Mouse (Mus musculus) stomach, embryonic 14.5 days (tissue): ENCODE measurements around the gene Bcar3. TPM values are rescaled to one million over a fixed set of nuclear protein-coding genes. Genes with fewer than 3 reads are reported as not detected.
"Not testable (repeated sequence)": the region's sequence is repeated elsewhere in the genome, so short reads cannot be mapped to it uniquely, and the experiment has no call there.

Experiments
- ATAC-seq: fragments of 200-750 bp; cut with Nextera tagmentation; 2 replicates; pipeline ENCODE4 v1.8.0; 2017; ENCODE audit warnings: low read depth, moderate TSS enrichment; ENCODE audit not compliant: insufficient number of reproducible peaks, insufficient read depth, low FRiP score
- H3K27ac ChIP-seq: fragments of 300-500 bp; sonication (generic); 2 replicates; pipeline ENCODE4 v1.5.1; 2014; ENCODE audit warnings: mild to moderate bottlenecking, low read length, moderate library complexity, mixed read lengths
- H3K27me3 ChIP-seq: fragments of 300-500 bp; sonication (generic); 2 replicates; pipeline ENCODE4 v1.6.1; 2014; ENCODE audit warnings: low read length, control low read depth, mixed read lengths; ENCODE audit not compliant: control insufficient read depth, insufficient read depth
- H3K36me3 ChIP-seq: fragments of 300-500 bp; sonication (generic); 2 replicates; pipeline ENCODE4 v1.6.1; 2014; ENCODE audit warnings: mild to moderate bottlenecking, control low read depth, low read length, moderate library complexity, mixed read lengths; ENCODE audit not compliant: control insufficient read depth, insufficient read depth
- H3K4me1 ChIP-seq: fragments of 300-500 bp; sonication (generic); 2 replicates; pipeline ENCODE4 v1.6.1; 2014; ENCODE audit warnings: low read length, control low read depth, mixed read lengths; ENCODE audit not compliant: control insufficient read depth, insufficient read depth
- H3K4me2 ChIP-seq: fragments of 300-500 bp; sonication (generic); replicated peaks from 2 replicates; pipeline ENCODE4 v1.6.1; 2014; ENCODE audit warnings: low read depth, low read length, control low read depth
- H3K4me3 ChIP-seq: fragments of 300-500 bp; sonication (generic); 2 replicates; pipeline ENCODE4 v1.5.1; 2014; ENCODE audit warnings: low read depth, low read length, control low read depth
- H3K9ac ChIP-seq: fragments of 300-500 bp; sonication (generic); replicated peaks from 2 replicates; pipeline ENCODE4 v1.6.1; 2014; ENCODE audit warnings: low read depth, mild to moderate bottlenecking, control low read depth, low read length, moderate library complexity, mixed read lengths
- H3K9me3 ChIP-seq: fragments of 300-500 bp; sonication (generic); 2 replicates; pipeline ENCODE4 v1.6.1; 2016; ENCODE audit warnings: low read depth, low read length, control low read depth; ENCODE audit not compliant: control insufficient read depth
- WGBS: fragments of 180-500 bp; shearing (Covaris S2); extraction: QIAGEN DNeasy Blood & Tissue Kit; methylation state at CpG from one replicate; pipeline ENCODE4 v1.1.7; 2014; 5-methylcytosine and 5-hydroxymethylcytosine counted together
- polyA plus RNA-seq: library from polyadenylated mRNA; unstranded; fragments of >200 nt; fragmentation: Nextera tagmentation; extraction: Ambion mirVana; gene quantifications from 2 replicates; pipeline ENCODE4 v1.2.1, GENCODE M21; 2014

Bcar3 gene
- polyA plus RNA-seq, 1 experiment from 2014 or later: 11.3 TPM

- H3K9me3 ChIP-seq: no peaks in the 10 kb centered on the region
- WGBS: 82% methylated on average over 2 of the region's 2 CpGs
- no peak overlapping the region for H3K4me3 ChIP-seq
- H3K4me2 ChIP-seq: no peak overlapping the region
- no peak for ATAC-seq
- no peaks in the 10 kb centered on the region for H3K4me1 ChIP-seq
- H3K9ac ChIP-seq: no peak overlapping the region
- H3K36me3 ChIP-seq: no peaks in the 10 kb centered on the region
- H3K27ac ChIP-seq: no peak overlapping the region
- H3K27me3 ChIP-seq: no peaks in the 10 kb centered on the region
These were observed 97.2 kb downstream of the Bcar3 start for GRCm38 (mm10) chr3:122391098-122391497.

DNA sequence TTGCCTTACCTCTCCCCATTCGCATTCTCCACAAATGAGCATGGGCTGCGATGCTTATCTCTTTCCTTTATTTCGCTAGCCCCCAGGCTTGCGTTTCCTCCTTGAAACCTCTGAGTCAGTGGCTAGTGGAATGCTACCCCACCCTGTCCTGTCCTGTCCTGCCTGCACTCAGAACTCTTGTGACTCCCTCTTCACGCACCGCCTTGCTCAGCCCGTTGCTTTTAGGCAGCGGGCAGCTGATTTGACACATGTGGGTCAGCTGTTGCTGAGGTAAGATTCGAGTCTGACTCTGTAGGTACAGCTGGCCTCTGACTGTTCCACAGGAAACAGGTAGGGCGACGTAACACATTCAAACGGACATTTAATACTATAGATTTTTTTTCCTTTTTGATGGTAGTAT, 97.9 kb downstream of the Bcar3 start:
- Histone ChIP-seq H3K27ac (no peak overlapping the region), H3K27me3 (no peaks in the 10 kb centered on the region), H3K4me2 (no peak overlapping the region), H3K4me3 (no peak overlapping the region), H3K4me1 (no peaks in the 10 kb centered on the region), H3K9me3 (no peaks in the 10 kb centered on the region), H3K9ac (no peak overlapping the region), H3K36me3 (no peaks in the 10 kb centered on the region)
- 54% methylated on average over 12 of the region's 12 CpGs for WGBS
- ATAC-seq: no peak

GRCm38 (mm10) chr3:122393411-122393810, 99.5 kb downstream of the Bcar3 start:
- not testable (repeated sequence) for H3K27ac ChIP-seq, ATAC-seq, H3K9me3 ChIP-seq, H3K4me3 ChIP-seq, H3K4me2 ChIP-seq, H3K27me3 ChIP-seq, H3K4me1 ChIP-seq, H3K9ac ChIP-seq, H3K36me3 ChIP-seq
- 53% methylated on average over 4 of the region's 4 CpGs for WGBS

DNA sequence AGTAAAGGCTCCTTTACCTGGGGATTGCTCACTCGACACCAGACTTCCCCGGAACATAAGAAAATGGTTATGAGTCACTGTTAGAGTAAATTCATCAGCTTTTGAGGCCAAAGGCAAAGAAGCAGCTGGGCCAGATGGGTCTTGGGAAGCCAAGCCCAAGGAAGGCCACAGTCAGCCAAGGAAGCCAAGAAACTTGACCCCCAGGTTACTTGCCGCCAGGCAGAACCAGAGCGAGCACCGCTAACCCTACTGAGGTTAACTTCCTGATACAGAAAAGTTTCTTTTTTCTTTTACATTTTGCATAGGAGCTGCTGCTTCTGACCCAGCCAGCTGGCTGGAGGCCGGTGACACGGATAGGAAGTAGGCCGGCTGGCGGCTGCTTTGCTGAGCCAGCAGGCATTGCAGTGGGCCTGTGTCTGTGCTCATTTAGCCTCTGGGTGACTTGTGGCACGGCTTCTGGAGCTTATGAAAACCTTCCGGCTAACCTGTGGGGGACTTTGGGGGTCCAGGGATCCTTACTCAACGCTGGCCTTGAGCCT, 100.0 kb downstream of the Bcar3 start:
- no peaks in the 10 kb centered on the region for H3K4me1 ChIP-seq
- ATAC-seq: no peak; the same call in 1 of the 2 replicates
- no peak overlapping the region for H3K9ac ChIP-seq
- no peak overlapping the region for H3K4me3 ChIP-seq
- WGBS: 81% methylated on average over 12 of the region's 12 CpGs
- no peaks in the 10 kb centered on the region for H3K9me3 ChIP-seq
- no peaks in the 10 kb centered on the region for H3K36me3 ChIP-seq
- H3K27ac ChIP-seq: no peak overlapping the region
- H3K4me2 ChIP-seq: no peak overlapping the region
- H3K27me3 ChIP-seq: no peaks in the 10 kb centered on the region

- Histone ChIP-seq H3K4me1 (no peaks in the 10 kb centered on the region), H3K36me3 (no peaks in the 10 kb centered on the region), H3K27ac (no peak overlapping the region), H3K9ac (no peak overlapping the region), H3K4me2 (no peak overlapping the region), H3K4me3 (no peak overlapping the region), H3K27me3 (no peaks in the 10 kb centered on the region), H3K9me3 (no peaks in the 10 kb centered on the region)
- 88% methylated on average over 4 of the region's 4 CpGs for WGBS
- no peak for ATAC-seq
These were observed 103.0 kb downstream of the Bcar3 start for GRCm38 (mm10) chr3:122396957-122397356.

- 78% methylated on average over 7 of the region's 7 CpGs for WGBS
- Histone ChIP-seq H3K36me3 (no peaks in the 10 kb centered on the region), H3K27me3 (no peaks in the 10 kb centered on the region), H3K4me2 (no peak overlapping the region), H3K9ac (no peak overlapping the region), H3K27ac (no peak overlapping the region), H3K9me3 (no peaks in the 10 kb centered on the region), H3K4me3 (no peak overlapping the region), H3K4me1 (no peaks in the 10 kb centered on the region)
- no peak for ATAC-seq
These were observed 103.5 kb downstream of the Bcar3 start for GRCm38 (mm10) chr3:122397401-122397800.

GRCm38 (mm10) chr3:122401011-122401410, 107.1 kb downstream of the Bcar3 start:
- Histone ChIP-seq H3K4me3 (no peak overlapping the region), H3K27ac (no peak overlapping the region), H3K4me2 (no peak overlapping the region), H3K9me3 (no peaks in the 10 kb centered on the region), H3K27me3 (no peaks in the 10 kb centered on the region), H3K9ac (no peak overlapping the region), H3K36me3 (no peaks in the 10 kb centered on the region), H3K4me1 (no peaks in the 10 kb centered on the region)
- WGBS: 86% methylated on average over 2 of the region's 2 CpGs
- no peak for ATAC-seq

GRCm38 (mm10) chr3:122402143-122402542, 108.2 kb downstream of the Bcar3 start:
- H3K4me3 ChIP-seq: no peak overlapping the region
- no peak overlapping the region for H3K27ac ChIP-seq
- H3K9me3 ChIP-seq: no peaks in the 10 kb centered on the region
- H3K9ac ChIP-seq: no peak overlapping the region
- no peaks in the 10 kb centered on the region for H3K36me3 ChIP-seq
- H3K4me2 ChIP-seq: no peak overlapping the region
- H3K4me1 ChIP-seq: no peaks in the 10 kb centered on the region
- 16% methylated on average over 5 of the region's 5 CpGs for WGBS
- peak; percentile 28; the same call in 1 of the 2 replicates for ATAC-seq
- no peaks in the 10 kb centered on the region for H3K27me3 ChIP-seq

DNA sequence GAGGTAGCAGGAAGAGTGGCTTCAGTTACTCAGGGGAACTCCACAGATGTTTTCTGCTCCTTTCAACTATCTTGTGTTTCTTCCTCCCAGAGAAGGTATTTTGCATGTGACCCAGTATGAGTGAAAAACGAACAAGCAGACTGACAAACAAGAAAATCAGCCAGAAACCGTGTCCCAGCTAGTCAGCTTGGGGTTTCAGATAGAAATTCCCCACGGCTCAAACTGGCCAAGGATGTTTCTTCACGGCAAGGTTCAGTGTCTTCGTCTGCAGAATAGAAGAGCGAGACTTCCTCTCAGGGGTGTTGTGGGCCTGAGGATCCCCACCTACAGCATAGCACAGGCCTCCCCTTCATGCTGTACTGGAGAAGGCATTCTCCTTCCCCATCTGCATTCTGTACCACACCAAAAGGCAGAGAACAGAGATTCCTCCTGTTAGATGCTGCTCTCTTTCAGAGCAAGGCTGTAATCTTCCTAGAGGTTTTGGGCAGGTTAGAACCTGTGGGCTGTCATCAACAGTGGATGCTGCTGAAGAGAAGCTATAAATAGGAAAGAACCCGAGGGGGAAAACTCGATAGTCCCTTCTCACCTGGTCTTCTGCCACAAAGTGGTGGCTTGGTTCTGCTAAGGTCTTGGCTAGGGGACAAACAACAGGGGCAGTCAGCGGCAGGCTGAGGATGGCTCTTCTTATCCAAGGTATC, 110.1 kb downstream of the Bcar3 start:
- 74% methylated on average over 9 of the region's 9 CpGs for WGBS
- Histone ChIP-seq H3K9ac (no peak overlapping the region), H3K4me1 (no peaks in the 10 kb centered on the region), H3K4me2 (no peak overlapping the region), H3K36me3 (no peaks in the 10 kb centered on the region), H3K27me3 (no peaks in the 10 kb centered on the region), H3K27ac (no peak overlapping the region), H3K4me3 (no peak overlapping the region), H3K9me3 (no peaks in the 10 kb centered on the region)
- ATAC-seq: no peak
